Mouse (Mus musculus) neural tube, embryonic 14.5 days (tissue): ENCODE data around the gene Tpm3. TPM values are rescaled to one million over a fixed set of nuclear protein-coding genes. Genes with fewer than 3 reads are reported as not detected.

Source experiments
- ATAC-seq: fragments of 200-750 bp; cut with Nextera tagmentation; 2 replicates; pipeline ENCODE4 v1.8.0; 2017; ENCODE audit warnings: low read depth, mild to moderate bottlenecking, moderate TSS enrichment, moderate library complexity
- H3K27ac ChIP-seq: fragments of 300-500 bp; sonication (generic); 2 replicates; pipeline ENCODE4 v1.5.1; 2014; ENCODE audit warnings: low read depth, mild to moderate bottlenecking, control low read depth, low read length, moderate library complexity, mixed read lengths
- H3K27me3 ChIP-seq: fragments of 300-500 bp; sonication (generic); 2 replicates; pipeline ENCODE4 v1.6.1; 2014; ENCODE audit warnings: low read length; ENCODE audit not compliant: control insufficient read depth, insufficient read depth
- H3K36me3 ChIP-seq: fragments of 300-500 bp; sonication (generic); 2 replicates; pipeline ENCODE4 v1.6.1; 2014; ENCODE audit warnings: low read length, mixed read lengths; ENCODE audit not compliant: control insufficient read depth, insufficient read depth
- H3K4me1 ChIP-seq: fragments of 300-500 bp; sonication (generic); 2 replicates; pipeline ENCODE4 v1.6.1; 2014; ENCODE audit warnings: low read length; ENCODE audit not compliant: control insufficient read depth, insufficient read depth
- H3K4me2 ChIP-seq: fragments of 300-500 bp; sonication (generic); 2 replicates; pipeline ENCODE4 v1.6.1; 2014; ENCODE audit warnings: mild to moderate bottlenecking, low read depth, low read length, control low read depth
- H3K4me3 ChIP-seq: fragments of 300-500 bp; sonication (generic); 2 replicates; pipeline ENCODE4 v1.5.1; 2014; ENCODE audit warnings: low read depth, low read length, control low read depth, mixed read lengths
- H3K9ac ChIP-seq: fragments of 300-500 bp; sonication (generic); replicated peaks from 2 replicates; pipeline ENCODE4 v1.6.1; 2014; ENCODE audit warnings: low read depth, mild to moderate bottlenecking, control low read depth, low read length, mixed read lengths
- H3K9me3 ChIP-seq: fragments of 300-500 bp; sonication (generic); 2 replicates; pipeline ENCODE4 v1.6.1; 2016; ENCODE audit warnings: low read length; ENCODE audit not compliant: control insufficient read depth
- WGBS: fragments of 180-500 bp; shearing (Covaris S2); extraction: QIAGEN DNeasy Blood & Tissue Kit; methylation state at CpG from one replicate; pipeline ENCODE4 v1.1.7; 2014; 5-methylcytosine and 5-hydroxymethylcytosine counted together
- polyA plus RNA-seq: library from polyadenylated mRNA; unstranded; fragments of >200 nt; fragmentation: Nextera tagmentation; extraction: Ambion mirVana; gene quantifications from 2 replicates; pipeline ENCODE4 v1.2.1, GENCODE M21; 2014

Tpm3 gene
- polyA plus RNA-seq, 1 experiment from 2014 or later: 281 TPM

- no peaks in the 10 kb centered on the region for H3K4me1 ChIP-seq
- H3K4me2 ChIP-seq: no peak overlapping the region
- no peak overlapping the region for H3K27ac ChIP-seq
- no peak for ATAC-seq
- no peaks in the 10 kb centered on the region for H3K27me3 ChIP-seq
- 96% methylated on average over 3 of the region's 3 CpGs for WGBS
- H3K4me3 ChIP-seq: no peak overlapping the region
- no peaks in the 10 kb centered on the region for H3K9me3 ChIP-seq
- H3K36me3 ChIP-seq: peaks cover 32% of the 10 kb centered on the region
- no peak overlapping the region for H3K9ac ChIP-seq
These were observed 22.0 kb downstream of the Tpm3 start for GRCm38 (mm10) chr3:90094453-90094852.

- H3K4me3 ChIP-seq: no peak overlapping the region
- peaks cover 10% of the 10 kb centered on the region for H3K36me3 ChIP-seq
- no peak overlapping the region for H3K27ac ChIP-seq
- ATAC-seq: no peak
- H3K27me3 ChIP-seq: no peaks in the 10 kb centered on the region
- no peak overlapping the region for H3K4me2 ChIP-seq
- 86% methylated on average over 5 of the region's 5 CpGs for WGBS
- H3K9ac ChIP-seq: no peak overlapping the region
- H3K9me3 ChIP-seq: no peaks in the 10 kb centered on the region
- H3K4me1 ChIP-seq: no peaks in the 10 kb centered on the region
These were observed 25.5 kb downstream of the Tpm3 start for GRCm38 (mm10) chr3:90097928-90098327.

- no peak overlapping the region for H3K4me2 ChIP-seq
- WGBS: 97% methylated on average over 3 of the region's 3 CpGs
These were observed 28.6 kb downstream of the Tpm3 start for GRCm38 (mm10) chr3:90101010-90101409.

GRCm38 (mm10) chr3:90101673-90102072, 29.2 kb downstream of the Tpm3 start:
- no peaks in the 10 kb centered on the region for H3K9me3 ChIP-seq
- no peak overlapping the region for H3K4me2 ChIP-seq
- H3K4me3 ChIP-seq: no peak overlapping the region
- no peak for ATAC-seq
- 94% methylated on average over 2 of the region's 2 CpGs for WGBS
- peaks cover 5% of the 10 kb centered on the region; the same call in 1 of the 2 replicates for H3K36me3 ChIP-seq
- no peak overlapping the region for H3K27ac ChIP-seq
- H3K9ac ChIP-seq: no peak overlapping the region
- no peaks in the 10 kb centered on the region for H3K4me1 ChIP-seq
- no peaks in the 10 kb centered on the region for H3K27me3 ChIP-seq

More at GRCm38 (mm10) chr3:90101010-90101409, 28.6 kb downstream of the Tpm3 start:
- H3K36me3 ChIP-seq: peaks cover 5% of the 10 kb centered on the region; the same call in 1 of the 2 replicates
- H3K27me3 ChIP-seq: no peaks in the 10 kb centered on the region
- H3K27ac ChIP-seq: no peak overlapping the region
- no peak overlapping the region for H3K9ac ChIP-seq
- ATAC-seq: no peak
- H3K4me1 ChIP-seq: no peaks in the 10 kb centered on the region
- no peaks in the 10 kb centered on the region for H3K9me3 ChIP-seq
- no peak overlapping the region for H3K4me3 ChIP-seq

- peaks cover 5% of the 10 kb centered on the region; the same call in 1 of the 2 replicates for H3K36me3 ChIP-seq
- 71% methylated on average over 2 of the region's 2 CpGs for WGBS
- no peak for ATAC-seq
- no peaks in the 10 kb centered on the region for H3K27me3 ChIP-seq
- no peak overlapping the region for H3K27ac ChIP-seq
- no peak overlapping the region for H3K4me3 ChIP-seq
- H3K9me3 ChIP-seq: no peaks in the 10 kb centered on the region
- no peak overlapping the region for H3K4me2 ChIP-seq
- no peak overlapping the region for H3K9ac ChIP-seq
- H3K4me1 ChIP-seq: no peaks in the 10 kb centered on the region
These were observed 29.8 kb downstream of the Tpm3 start for GRCm38 (mm10) chr3:90102239-90102638.

- Histone ChIP-seq H3K4me2 (no peak overlapping the region), H3K9ac (no peak overlapping the region), H3K9me3 (no peaks in the 10 kb centered on the region), H3K27ac (no peak overlapping the region), H3K4me1 (no peaks in the 10 kb centered on the region), H3K27me3 (no peaks in the 10 kb centered on the region), H3K36me3 (peaks cover 2% of the 10 kb centered on the region; the same call in 1 of the 2 replicates), H3K4me3 (no peak overlapping the region)
- WGBS: 82% methylated on average over 2 of the region's 2 CpGs
- ATAC-seq: no peak
These were observed 30.7 kb downstream of the Tpm3 start for GRCm38 (mm10) chr3:90103176-90103575.

- H3K4me1 ChIP-seq: no peaks in the 10 kb centered on the region
- no peak within 1 kb of the TSS for H3K9ac ChIP-seq
- no peak within 1 kb of the TSS for H3K4me3 ChIP-seq
- no peak within 1 kb of the TSS for H3K4me2 ChIP-seq
- WGBS: 87% methylated on average over 13 of the region's 13 CpGs
- no peaks in the 10 kb centered on the region for H3K27me3 ChIP-seq
- H3K9me3 ChIP-seq: no peaks in the 10 kb centered on the region
- no peaks in the 10 kb centered on the region for H3K36me3 ChIP-seq
- H3K27ac ChIP-seq: no peak within 1 kb of the TSS
- ATAC-seq: no peak
These were observed 31.5 kb downstream of the Tpm3 start, which contains the start of gene Nup210l for GRCm38 (mm10) chr3:90103938-90104337. Gene Nup210l, plus strand, starts transcription at chr3:90104132.

- Histone ChIP-seq H3K4me2 (no peak overlapping the region), H3K27me3 (no peaks in the 10 kb centered on the region), H3K4me1 (no peaks in the 10 kb centered on the region), H3K9ac (no peak overlapping the region), H3K27ac (no peak overlapping the region), H3K4me3 (no peak overlapping the region), H3K36me3 (no peaks in the 10 kb centered on the region), H3K9me3 (no peaks in the 10 kb centered on the region)
- no peak for ATAC-seq
- WGBS: 93% methylated on average over 2 of the region's 2 CpGs
These were observed 39.3 kb downstream of the Tpm3 start for GRCm38 (mm10) chr3:90111706-90112105.

GRCm38 (mm10) chr3:90114342-90114741, 41.9 kb downstream of the Tpm3 start:
- Histone ChIP-seq H3K27me3 (no peaks in the 10 kb centered on the region), H3K9me3 (no peaks in the 10 kb centered on the region), H3K27ac (no peak overlapping the region), H3K4me1 (no peaks in the 10 kb centered on the region), H3K9ac (no peak overlapping the region), H3K4me3 (no peak overlapping the region), H3K36me3 (no peaks in the 10 kb centered on the region), H3K4me2 (no peak overlapping the region)
- no peak for ATAC-seq
- WGBS: 92% methylated on average over 2 of the region's 2 CpGs
